Mouse (Mus musculus): ENCODE measurements around the gene Mdm1.
"Not testable (repeated sequence)": the region's sequence is repeated elsewhere in the genome, so short reads cannot be mapped to it uniquely, and the experiment has no call there.

The Mdm1 gene

DNA sequence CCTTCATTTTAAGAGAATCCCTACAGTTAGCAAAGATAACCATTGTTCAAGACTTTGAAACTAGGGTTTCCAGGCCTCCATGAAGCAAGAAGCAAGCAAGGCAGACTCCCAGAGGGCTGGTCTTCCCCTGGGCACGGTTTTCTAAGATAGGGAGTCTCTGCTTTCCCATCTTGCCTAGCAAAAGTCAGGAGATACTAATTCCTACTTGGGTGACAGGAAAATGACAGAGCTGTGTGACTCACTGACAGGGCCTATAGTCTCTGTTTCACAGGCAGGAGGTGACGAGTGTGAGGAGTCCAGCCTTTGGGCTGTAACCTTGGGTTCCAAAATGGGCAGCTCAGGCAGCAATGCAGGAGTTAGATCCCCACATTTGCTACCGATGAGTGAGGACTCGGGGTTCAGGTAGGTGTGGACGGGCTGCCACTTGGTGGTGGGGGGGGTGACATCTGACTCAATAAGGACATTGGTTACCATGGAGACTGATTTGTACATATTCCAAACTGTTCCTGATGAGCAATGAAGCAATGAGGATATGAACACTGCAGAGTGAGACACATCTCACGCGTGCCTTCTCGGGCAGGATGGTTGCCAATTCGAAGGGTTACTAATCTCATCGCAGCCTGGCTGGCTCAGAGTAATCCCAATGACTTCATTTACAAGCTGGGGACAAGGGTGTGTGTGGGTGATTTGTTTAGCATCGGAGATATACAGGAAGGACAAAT lies 19.0 kb upstream of the Mdm1 start:
- in situ Hi-C loops (cut with MboI, MseI) = no loop called here

GRCm38 (mm10) chr10:118125236-118125635 lies 16.4 kb upstream of the Mdm1 start:
- in situ Hi-C loops (cut with MboI, MseI) = no loop called here

- in situ Hi-C loops (cut with MboI, MseI) = no loop called here
Measured at GRCm38 (mm10) chr10:118125776-118126445, 15.7 kb upstream of the Mdm1 start.

DNA sequence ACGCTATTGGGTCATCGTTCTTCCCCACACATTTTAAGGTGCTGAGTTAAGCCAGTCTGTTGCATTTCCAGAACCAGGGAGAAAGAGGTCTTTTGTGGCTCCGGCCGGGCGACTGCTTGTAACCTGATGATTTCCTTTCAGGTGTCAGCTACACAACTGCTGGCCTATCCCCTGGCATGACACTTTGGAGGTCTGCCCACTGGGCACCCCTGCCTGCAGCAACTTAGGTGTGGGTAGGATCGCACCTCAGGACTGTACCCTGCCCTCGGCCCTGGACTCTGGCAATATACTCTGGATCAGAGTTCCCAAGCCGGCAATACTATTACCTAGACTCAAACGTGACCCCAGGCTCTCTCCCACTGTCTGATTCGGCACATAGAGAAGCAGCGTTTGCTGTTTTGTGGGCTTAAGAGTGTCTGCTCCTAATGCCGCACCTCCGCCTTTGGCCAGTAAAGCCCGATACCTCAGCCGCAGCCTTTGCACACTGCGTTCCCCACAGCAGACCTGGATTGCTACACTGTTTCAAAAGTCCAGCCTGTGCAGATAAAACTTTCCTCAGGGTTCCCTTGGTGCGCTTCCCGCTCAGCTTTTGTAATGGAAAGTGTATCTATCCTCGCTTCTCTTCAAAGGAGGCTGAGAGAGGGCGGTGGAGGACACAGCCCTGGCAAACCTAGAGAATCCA lies 12.5 kb upstream of the Mdm1 start:
- in situ Hi-C loops (cut with MboI, MseI) = no loop called here

- in situ Hi-C loops (cut with MboI, MseI) = loop anchor here (5.0 kb wide), 1 partner anchor 88 kb away; no protein-coding TSS in a partner anchor
Measured at GRCm38 (mm10) chr10:118130016-118130415, 11.6 kb upstream of the Mdm1 start.

- in situ Hi-C loops (cut with MboI, MseI) = loop anchor here (5.0 kb wide), 1 partner anchor 91 kb away; no protein-coding TSS in a partner anchor
Measured at GRCm38 (mm10) chr10:118132993-118133392, 8.6 kb upstream of the Mdm1 start.

- in situ Hi-C loops (cut with MboI, MseI) = no loop called here
Measured at GRCm38 (mm10) chr10:118138508-118138907, 3.1 kb upstream of the Mdm1 start.

DNA sequence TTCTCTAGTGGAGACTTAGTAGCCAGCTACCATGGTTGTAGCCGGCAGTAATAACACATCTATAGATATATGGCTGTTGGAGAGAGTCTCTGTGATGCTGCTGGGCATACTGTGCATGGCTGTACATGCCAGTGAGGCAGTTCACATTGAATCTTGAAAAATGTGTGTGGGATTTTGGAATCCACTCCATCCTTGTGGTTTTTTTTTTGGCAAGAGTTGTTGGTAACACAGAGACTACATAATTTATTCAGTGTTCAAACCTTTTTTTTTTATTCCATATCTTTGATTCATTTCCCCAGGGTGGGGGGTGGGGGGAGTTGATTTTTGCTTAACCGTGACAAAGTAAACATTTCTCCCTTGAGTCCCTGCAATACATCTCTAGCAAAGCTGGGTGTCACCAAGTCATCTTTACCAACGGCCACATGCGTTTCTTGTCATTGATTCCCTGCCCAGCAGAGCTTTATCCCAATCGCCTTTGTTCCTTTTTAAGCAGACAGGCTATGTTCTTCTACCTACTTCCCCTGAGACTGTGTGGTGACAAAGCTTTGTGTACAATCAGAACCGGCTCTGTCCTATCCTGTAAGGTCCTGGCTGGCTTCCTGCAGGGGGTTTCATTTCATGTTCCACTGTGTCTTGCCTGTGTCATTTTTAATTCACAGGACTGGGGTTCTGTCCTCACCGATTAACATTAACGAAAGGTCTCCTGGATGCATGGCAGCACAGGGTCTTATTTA lies 1.6 kb upstream of the Mdm1 start:
- in situ Hi-C loops (cut with MboI, MseI) = no loop called here

DNA sequence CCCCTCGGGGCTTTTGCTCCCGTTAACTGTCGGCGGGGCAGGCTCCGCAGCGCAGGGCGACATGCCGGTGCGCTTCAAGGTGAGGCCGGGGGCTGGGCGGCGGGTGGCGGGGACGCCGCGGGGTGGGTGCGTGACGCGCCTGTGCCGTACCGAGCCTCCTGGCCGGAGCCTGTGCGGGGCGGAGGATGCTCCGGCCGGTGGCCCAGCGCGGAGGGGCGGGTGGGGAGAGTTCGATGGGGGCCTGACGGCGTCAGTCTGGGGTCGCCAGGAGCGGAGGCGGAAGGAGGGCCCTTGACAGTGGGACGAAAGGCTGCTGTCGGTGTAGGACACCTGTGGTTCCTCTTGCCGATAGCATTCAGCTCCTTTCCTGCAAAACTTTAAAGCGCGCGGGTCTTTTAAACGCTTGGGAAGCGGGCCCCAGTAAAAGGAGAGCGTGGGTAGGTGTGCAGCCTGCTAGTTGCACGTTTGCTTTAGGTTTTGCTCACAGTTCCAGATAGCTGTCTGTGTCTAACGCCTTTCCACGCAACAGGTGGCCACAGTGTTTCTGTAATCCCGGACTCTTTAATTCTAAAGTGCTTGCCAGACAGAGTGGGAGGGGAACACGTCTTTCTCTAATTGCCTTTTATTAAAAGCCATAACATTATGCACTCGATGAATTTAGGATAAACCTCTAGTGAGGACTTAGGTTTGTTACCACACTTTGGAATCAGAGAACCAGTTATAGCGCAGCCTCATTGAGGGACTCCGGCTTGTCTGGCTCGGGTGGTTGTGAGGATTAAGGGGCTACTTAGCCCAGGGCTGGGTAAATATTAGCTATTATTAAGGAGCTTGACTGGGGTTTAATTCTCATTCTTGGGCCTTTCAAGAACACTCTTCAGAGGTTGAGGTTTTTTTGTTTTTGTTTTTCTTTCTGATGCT lies 532 bp downstream of the Mdm1 start:
- in situ Hi-C loops (cut with MboI, MseI) = no loop called here

- in situ Hi-C loops (cut with MboI, MseI) = no loop called here
Measured at GRCm38 (mm10) chr10:118149381-118149780, 7.8 kb downstream of the Mdm1 start.

GRCm38 (mm10) chr10:118150866-118151265 lies 9.3 kb downstream of the Mdm1 start:
- in situ Hi-C loops (cut with MboI, MseI) = loop anchor here (5.0 kb wide), 1 partner anchor 216 kb away; no protein-coding TSS in a partner anchor

DNA sequence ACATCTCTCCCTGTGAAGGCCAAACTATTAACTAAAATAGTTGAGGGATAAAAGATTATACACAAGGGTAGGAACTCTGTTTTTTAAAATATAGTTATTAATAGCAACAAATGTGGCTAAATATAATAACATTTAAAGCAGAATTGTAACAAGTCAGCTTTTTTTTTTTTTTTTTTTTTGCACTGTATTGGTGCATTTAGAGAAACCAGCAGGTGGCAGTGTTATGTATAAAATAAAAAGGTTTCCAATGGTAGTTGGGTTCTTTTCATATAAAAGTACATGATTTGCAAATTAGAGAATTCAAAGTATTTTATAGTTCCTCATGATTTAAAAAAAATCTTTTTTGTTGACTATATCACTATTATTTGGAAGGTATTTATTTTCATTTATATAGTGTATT lies 14.3 kb downstream of the Mdm1 start:
- in situ Hi-C loops (cut with MboI, MseI) = no loop called here

- in situ Hi-C loops (cut with MboI, MseI) = loop anchor here (10.0 kb wide), 1 partner anchor 374 kb away; no protein-coding TSS in a partner anchor
Measured at GRCm38 (mm10) chr10:118161131-118161530, 19.5 kb downstream of the Mdm1 start.

- in situ Hi-C loops (cut with MboI, MseI) = loop anchor here (10.0 kb wide), 1 partner anchor 366 kb away; no protein-coding TSS in a partner anchor
Measured at GRCm38 (mm10) chr10:118169212-118169611, 27.6 kb downstream of the Mdm1 start.

DNA sequence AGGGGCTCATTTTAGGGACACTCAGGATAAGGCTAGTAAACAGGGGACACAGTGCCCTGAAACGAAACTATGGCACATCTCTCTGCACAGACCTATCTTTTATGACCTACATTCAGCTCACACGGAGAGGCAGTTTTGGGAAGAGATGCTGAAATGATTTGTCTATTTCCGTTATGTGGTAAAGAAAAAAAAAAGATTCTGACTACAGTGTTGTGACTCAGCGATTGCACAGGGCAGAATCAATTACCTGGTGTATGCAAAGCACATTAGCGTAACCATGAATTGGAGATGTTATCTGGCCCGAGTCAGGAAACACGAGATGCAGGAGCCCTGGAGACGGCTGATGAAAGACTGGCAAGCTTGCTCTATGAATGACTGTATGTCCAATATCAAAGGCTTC lies 30.8 kb downstream of the Mdm1 start:
- in situ Hi-C loops (cut with MboI, MseI) = no loop called here

GRCm38 (mm10) chr10:118172876-118173275 lies 31.3 kb downstream of the Mdm1 start:
- in situ Hi-C loops (cut with MboI, MseI) = no loop called here

DNA sequence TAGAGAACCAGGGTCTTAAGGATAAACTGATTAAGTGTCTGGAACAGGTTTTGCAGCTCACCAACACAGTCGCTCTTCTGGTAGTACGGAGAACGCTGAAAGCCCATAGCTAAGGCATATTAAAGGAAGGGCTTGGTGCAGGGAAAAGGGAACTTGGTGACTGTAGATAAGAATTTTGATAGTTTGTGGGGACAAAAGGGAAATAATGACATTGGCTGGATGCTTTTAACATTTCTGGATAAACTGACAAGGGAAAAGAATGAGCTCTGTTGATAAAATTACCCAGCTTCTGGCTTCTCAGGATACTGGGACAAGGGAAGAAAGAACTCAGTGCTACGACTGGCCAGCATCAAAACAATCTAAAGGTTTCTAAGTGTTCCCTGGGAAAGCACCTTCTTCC lies 33.9 kb downstream of the Mdm1 start:
- in situ Hi-C loops (cut with MboI, MseI) = not testable (repeated sequence)

DNA sequence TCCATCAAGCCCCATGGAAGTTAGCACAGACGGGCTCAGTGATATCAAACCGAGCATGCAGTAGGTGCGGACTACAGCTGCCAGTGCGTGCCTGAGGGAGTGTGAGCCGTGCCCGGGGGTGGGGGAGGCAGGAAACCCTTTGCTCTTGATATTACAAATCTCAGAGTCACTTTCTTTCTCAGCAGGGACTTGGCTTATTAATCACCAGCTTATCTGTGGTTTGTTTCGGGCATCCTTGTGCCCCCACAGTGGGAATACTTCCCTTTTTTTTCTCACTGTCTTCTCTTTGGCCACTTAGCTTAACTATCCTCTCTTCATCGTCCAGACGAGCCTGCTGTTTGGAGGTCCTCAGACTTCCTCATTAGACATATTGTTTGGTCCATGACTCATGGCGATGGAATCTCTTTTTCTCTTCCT lies 37.1 kb downstream of the Mdm1 start:
- in situ Hi-C loops (cut with MboI, MseI) = no loop called here

DNA sequence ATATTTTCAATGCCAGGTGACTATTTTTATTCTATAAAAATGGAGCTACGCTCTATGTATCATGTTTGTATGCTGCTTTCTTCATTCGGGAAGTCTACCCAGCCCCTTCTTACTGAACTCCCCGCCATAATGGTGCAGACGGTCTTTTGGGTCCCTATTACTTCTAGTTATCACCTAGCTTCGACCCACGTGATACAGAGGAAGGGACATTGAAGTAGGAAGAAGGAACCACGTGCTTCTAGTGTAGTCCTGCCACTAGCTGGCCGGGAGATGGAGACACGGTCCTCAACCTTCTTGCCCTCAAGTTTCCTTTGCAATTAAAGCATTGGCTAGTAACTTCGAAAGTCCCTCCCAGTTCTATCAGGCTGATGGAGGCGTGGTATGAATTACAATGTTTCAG lies 37.7 kb downstream of the Mdm1 start:
- in situ Hi-C loops (cut with MboI, MseI) = no loop called here

DNA sequence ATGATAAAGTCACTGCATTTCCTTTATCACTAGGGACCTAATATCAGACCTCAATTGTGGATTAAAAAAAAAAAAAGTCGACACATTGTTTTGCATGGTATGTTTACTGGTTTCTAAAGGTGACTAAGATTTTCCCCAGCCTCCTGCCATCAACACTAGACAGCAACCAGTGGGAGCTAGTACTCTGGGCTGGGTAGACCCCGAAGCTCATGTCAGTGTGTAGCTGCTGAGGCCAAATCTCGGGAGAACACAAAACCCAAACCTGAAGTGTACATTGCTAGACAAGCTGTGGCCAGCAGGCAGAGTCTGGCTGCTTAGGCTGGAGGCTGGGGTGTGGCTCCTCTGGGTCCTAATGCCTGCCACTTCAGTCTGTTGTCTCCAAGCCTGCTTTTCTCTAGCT lies 53.5 kb downstream of the Mdm1 start:
- in situ Hi-C loops (cut with MboI, MseI) = not testable (repeated sequence)

DNA sequence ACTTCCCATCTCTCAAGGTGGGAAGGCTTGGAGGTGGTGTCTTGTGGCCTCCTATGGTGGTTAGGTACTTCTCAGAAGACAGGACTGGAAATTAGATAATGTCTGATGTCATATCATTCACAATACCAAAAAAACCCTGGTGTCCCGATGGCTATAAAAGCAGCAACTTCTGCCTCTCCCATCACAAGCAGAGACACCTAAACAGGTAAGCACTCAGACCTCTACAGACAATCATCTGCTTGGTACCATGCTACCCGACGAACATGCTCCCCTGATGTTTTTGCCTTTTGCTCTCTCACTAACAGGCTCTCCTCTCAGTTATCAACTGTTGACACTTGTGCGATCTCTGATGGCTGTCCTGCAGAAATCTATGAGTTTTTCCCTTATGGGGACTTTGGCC lies 63.0 kb downstream of the Mdm1 start, which contains the start of gene Il22:
Gene Il22 (plus strand): TSS at position 301 of the 400 bp plus-strand sequence.
- in situ Hi-C loops (cut with MboI, MseI) = loop anchor here (5.0 kb wide), 1 partner anchor 88 kb away; no protein-coding TSS in a partner anchor

Data from regulatory T cell (primary cell).